Mouse (Mus musculus) gastrocnemius, postnatal 25 days (tissue): ENCODE measurements around the gene Rhbdd2. TPM values are rescaled to one million over a fixed set of nuclear protein-coding genes. Genes with fewer than 3 reads are reported as not detected.

Source experiments
- DNase-seq: peaks from one replicate; pipeline ENCODE4 v3.0.0; 2022
- total RNA-seq, 2 experiments: library from RNA; stranded (reverse); gene quantifications; 1 replicate in 1 of 2; 2 replicates in 1 of 2; pipeline ENCODE4 v1.2.3; 2021

Gene Rhbdd2
- total RNA-seq, 2 experiments from 2014 or later: 9.9 to 11.8 TPM

DNA sequence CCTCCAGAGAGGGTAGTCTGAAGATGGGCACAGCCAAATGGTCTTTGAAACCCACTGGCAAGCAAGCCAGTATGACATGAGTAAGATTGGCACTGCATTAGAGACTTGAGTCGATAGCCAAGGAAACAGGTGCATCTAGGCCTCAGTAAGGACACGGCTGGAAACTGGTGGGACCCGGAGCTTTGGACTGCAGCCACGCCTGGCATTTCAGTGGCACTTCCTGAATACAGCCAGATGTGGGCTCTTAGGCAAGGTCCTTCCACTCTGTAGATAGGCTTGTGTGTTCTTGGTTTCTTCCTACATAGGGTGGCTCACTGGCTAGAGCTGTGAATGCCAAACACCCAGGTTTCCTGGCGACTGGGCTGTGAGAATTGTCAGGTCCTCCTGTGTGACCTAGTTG is 12.9 kb downstream of the Rhbdd2 start:
- no peak for DNase-seq

DNA sequence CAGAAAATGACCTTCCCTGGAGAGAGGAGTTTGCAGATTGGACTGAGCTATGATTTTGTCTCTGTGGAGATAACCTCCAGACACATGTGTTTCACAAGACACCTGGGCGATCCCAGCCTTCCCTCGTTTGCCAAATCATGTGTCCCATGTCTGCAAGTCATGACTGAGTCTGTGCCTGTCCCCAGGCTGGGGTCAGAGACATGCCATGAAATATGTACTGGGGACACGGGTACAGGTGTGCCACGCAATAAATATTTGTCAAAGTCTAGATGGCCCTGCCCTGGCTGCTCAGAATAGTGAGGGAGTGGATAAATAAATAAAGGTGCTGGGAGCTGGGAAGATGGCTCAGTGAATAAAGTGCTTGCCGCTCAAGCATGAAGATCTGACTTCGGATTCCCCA is 13.6 kb downstream of the Rhbdd2 start:
- no peak for DNase-seq

DNA sequence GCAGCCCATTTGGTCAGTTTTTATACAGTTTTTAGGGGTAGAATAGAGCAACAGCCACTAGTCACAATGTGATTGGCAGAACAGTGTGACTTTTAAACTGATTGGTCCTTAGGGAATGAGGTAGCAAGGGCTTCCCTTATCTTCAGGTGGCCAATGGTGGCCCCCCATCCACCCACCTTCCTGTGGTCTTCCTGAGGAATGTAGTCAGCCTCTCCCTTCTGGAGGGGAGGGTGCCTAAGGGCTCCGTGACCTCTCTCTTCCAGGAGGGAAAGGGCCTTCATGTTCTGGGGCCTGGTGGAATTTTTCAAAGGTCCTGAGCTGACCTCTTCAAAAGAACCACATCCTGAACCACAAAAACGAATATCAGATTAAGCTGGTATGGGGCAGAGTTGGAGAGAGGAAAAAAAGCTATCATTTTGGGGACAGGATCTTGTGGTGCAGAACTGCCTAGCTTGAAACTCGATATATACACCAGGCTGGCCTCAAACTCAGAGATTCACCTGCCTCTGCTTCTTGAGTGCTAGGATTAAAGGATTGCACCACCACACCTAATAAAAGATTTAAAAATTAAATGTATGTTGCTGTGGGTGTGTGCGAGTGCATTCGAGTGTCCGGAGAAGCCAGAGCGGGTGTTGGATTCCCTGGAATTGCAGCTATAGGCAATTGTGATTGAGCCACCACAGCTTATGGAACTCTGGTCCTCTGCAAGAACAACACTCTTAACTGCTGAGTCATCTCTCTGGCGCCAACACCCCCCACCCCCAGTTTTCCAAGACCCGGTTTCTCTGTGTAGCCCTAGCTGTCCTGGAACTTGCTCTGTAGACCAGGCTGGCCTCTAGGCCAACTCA is 16.3 kb downstream of the Rhbdd2 start:
- DNase-seq: no peak

DNA sequence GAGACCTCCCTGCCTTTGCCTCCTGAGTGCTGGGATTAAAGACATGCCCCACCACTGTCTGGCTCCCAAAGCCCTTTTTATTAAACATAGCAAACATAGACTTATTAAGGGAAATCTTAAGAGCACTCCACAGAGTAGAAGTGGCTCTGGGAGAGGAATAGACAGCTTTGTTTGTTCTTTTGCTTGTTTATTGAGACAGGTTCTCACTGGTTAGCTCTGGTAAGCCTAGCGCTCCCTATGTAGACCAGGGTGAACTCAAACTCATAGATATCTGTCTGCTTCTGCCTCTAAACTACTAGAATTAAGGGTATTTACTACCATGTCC is 16.9 kb downstream of the Rhbdd2 start:
- DNase-seq: no peak

DNA sequence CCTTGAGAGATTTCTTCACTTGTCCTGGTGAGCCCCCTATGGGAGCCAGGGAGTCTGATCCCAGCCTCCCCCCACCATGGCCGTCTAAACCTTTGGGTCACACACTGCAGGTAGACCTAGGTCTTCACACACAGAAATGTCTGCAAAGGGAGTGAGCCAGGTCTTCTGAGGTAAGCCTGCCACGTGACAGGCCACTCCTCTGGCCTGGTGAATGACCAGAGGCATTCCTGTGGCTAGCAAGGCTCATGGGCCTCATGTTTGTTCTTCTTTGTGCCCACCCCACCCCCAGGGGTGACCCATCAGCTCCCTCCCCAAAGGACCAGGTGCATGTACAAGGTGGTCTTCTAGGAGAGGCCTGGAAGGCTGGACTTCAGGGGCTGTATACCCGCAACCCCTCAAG is 19.1 kb downstream of the Rhbdd2 start:
- DNase-seq: no peak

DNA sequence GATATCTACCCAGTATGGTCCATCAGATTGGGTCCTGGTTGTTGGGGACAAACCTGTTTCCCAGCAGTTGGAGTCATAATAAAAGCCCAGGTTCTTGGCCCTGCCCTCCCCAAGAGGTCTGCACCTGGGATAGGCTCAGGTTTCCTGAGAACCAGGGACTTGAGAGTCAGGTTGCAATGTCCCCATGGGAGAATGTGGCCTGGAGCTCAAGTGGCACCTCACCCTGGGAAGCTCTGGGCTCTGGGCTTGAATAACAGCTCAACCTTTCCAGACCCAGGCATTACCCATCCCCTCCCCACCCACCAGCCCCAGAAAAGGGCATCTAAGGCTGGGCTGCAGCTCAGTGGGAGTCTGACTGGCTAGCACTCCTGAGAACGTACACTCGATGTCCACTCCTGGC is 20.8 kb downstream of the Rhbdd2 start:
- peak; percentile 48 for DNase-seq

DNA sequence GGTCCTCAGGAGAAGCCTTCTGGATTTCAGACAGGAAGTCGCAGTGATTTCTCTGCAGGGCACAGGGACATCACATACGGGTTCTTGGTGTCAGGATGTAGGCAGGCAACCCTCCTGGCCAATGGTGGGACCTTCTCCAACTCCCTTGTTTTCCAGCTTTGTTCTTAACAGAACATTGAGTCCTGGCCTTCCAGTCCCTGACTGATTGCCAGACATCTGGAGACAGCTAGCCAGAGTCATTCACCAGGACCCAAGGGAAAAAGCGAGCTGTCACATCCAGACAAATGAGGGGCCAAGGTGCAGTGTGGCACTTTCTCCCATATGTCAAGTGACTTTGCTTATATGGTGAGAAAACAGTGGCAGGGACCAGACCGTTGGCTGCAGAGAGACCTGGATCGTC is 23.6 kb downstream of the Rhbdd2 start:
- DNase-seq: no peak

DNA sequence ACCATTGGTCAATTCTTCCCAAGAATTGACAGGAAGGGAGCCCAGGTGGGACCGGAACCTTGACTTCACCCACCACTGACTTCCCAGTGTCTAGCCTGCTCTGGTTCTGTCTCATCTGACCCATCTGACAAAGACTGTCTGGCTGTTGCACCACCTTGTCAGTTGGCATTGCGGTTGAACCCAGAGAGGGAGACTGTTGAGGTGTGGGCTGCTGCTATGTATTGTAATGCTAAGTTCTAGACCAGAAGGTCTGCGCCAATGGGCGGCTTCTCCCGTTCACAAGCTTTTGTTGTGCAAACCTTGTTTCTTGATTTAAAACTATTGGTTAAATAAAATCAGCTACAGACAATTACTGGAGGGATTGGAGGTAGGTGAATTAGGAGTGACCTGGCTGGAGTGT is 24.7 kb downstream of the Rhbdd2 start:
- DNase-seq: no peak

DNA sequence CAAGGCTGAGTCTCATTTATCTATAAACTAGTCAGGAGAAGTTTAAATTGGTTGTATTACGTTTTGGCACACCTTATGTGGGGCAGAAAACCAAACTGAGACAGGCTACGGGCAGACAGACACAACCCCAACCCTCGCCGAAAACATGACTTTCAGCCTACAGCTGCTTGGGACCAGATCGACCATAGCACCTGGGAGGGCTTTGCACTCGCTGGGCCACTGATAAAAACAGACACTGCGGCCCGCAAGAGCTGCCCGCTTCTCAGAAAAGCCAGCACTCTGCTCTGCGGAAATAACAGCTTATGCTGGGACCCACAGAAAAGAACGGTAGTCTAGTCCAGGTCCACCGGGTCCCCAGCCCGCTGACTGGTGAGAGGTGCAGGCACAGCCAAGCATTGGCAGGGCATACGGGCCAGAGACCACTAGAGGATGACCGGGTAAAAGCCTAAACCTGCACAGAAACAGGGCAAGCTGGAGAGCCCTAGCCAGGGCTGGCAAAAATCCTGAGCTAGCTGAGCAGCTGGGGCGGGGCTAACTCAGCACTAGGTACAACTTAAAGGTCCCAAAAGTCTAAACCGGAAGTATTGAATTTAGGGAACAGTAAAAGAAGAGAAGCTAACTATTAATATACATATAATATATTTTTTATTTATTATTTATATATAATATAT is 25.4 kb downstream of the Rhbdd2 start:
- DNase-seq: no peak

DNA sequence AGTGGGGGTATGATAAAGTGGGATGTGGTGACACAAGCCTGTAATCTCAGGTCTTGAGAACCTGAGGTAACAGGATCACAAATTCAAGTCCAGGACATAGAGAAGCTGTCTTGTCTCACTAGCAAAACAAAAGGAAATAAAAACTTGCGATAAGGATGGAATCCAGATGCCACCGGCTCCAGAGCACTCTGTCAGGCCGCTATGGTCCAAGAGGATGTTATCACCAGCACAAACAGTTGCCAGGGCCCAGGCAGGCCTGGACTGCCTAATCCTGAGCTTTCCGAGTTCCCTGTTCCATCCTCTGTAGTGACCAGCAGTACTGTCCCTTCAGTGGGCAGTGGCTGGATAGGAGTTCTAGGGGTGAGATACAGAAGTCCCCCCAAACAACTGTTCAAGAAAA is 27.5 kb downstream of the Rhbdd2 start:
- no peak for DNase-seq

DNA sequence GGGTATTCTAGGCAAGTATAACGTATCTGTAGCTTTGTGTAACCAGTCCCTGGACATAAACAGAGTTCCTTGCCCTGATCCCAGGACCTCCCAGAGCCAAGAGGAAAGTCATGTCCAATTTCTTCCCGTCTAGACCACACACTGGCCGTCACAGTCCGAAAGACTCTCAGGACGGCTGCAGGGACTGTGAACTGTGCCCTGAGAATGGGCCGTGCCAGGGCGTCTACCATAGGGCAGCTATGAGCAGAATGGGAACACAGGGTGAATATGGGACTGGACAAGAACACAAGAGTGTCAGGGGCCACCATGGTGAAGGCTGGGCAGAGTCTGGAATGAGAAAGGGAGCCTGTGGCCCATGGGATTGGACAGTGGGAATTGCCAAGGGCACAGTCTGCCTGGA is 28.1 kb downstream of the Rhbdd2 start:
- no peak for DNase-seq

DNA sequence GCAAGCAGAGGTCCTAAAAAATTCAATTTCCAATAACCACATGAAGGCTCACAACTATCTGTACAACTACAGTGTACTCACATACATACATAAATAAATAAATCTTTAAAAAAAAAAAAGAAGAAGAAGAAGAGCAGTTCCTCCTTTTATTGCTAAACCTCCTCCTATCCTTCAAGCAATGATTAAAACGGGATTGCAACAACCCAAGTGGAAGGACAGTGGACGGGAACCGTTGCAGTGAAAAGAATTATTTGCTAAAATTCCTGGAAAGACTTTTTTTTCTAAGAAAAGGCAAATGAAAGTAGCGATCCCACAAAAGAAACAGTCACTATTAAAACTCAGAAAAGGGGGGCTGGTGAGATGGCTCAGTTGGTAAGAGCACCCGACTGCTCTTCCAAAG is 34.5 kb downstream of the Rhbdd2 start:
- DNase-seq: no peak

DNA sequence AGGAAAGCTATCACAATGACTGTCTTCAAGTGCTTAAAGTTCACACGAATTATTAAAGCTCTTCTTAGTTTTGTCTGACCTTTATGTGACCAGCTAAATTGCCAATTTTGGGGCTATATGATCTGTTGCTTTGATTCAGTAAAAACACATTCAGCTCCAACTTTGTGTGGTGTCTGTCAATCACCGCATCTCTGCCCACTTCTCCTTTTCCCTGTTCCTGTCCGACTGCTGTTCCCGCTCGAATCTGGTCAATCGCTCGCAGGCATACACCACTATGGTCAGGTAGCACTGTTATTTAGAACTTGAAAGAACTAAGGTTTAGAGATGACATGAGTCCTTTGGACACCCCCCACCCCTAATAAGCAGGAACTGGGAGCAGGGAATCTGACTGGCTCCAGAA is 35.7 kb downstream of the Rhbdd2 start:
- no peak for DNase-seq

DNA sequence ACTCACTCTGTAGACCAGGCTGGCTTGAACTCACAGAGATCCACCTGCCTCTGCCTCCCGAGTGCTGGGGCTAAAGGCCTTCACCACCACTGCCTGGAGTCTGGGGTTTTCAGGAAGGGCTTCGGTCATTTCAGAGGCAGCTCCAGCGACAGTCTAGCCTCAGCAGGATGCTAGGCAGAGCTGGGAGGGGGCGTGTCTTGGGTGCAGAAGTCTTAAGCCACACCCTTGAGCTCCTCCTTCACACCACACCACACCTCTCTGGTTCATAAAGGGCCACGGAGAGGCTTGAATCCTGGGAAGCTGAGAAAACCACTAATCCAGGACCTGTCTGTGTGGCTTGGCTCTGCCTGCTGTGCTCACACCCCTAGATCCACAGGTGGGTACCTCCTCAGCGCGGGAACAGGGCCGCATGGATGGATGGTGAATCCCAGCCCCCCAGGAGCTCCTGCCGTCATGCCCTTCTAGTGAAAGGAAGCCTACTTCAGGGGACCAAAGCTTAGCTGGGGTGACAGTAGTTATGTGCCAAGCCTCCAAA is 37.4 kb downstream of the Rhbdd2 start, which contains the start of gene Por:
TSS of gene Por (plus strand) at position 293 of the 535 bp plus-strand sequence.
- no peak for DNase-seq

DNA sequence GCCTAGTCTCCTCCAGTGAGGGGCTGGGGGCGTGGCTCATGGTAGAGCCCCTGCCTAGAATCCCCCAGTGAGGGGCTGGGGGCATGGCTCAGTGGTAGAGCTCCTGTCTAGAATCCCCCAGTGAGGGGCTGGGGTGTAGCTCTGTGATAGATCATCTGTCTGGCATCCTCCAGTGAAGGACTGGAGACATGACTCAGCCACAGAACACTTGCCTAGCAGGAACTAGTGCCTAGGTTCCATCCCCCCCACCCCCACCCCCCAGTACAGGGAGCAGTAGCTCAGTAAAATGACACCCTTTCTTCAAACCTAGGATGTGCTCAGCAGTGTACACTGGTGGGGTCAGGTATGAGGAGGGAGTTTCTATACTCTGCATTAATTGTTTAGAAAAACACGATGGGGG is 38.5 kb downstream of the Rhbdd2 start:
- no peak for DNase-seq

DNA sequence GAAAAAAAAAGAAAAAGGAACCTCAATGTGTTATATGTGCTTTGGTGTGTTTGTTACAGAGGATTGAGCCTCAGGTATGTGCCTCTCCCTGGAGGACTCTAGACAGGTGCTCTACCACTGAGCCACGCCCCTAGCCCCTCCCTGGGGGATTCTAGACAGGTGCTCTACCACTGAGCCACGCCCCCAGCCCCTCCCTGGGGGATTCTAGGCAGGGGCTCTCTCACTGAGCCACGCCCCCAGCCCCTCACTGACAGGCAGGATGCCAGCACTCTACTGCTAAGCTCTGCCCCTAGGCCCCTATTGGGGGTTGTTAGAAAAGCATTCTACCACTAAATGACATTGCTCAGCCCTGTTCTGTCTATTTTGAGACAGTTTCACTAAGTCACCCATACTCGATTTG is 40.1 kb downstream of the Rhbdd2 start:
- no peak for DNase-seq

DNA sequence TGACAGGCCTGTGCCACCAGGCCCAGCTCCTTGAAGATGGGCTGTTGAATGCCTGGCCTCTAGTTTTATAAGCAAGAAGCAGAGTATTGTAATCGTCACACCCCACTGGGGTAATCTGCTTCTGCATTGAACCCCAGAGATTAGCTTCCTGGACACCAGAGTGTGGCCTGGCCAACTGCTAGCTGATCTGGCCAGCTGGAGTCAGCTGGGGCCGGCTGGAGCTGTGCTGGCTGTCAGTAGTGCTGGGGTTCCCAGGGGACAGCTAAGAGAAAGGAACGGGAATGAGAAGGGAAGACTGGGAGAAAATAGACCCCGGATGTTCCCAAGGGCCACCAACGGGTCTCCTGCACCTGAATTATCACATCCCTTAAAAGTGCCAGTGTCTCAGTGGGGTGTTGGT is 40.6 kb downstream of the Rhbdd2 start:
- DNase-seq: peak; percentile 37

DNA sequence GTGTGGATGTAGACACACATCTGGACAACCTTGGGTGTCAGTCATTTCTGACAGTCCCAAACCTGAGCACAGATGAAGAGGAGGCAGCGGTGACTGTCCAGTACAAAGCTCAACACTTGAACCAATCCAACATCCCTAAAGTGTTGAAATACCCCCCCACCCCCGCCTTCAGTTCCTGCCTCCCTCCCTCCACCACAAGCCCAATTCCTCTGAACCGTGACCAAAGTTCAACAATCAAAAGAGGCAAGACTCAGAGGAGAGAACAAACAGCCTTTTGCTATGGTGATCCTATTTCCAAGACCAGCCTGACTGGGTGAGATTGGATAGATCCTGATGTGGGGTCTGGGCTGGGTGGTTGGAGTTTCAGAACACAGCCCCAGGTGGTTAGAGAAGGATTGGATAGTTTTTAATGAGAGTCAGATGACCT is 41.9 kb downstream of the Rhbdd2 start:
- DNase-seq: no peak

DNA sequence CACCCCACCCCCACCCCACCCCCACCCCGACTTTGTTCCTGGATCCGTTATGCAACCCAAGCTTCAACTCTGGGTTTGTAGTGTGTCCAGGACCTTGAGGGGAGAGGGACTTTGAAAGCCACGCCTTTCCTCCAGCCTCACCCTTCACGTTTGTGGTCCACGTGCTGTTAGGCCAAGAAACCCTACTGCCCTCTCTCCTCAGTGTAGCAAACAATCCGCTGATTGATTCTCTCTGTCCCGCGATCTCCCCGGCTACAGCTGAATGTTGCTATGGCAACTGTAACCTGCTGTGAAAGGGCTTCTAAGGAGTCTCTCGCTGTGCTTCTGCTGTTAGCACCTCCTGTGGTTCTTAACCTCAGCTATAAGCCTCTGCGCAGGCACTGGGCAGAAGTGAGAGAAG is 42.4 kb downstream of the Rhbdd2 start:
- peak; percentile 64 for DNase-seq

DNA sequence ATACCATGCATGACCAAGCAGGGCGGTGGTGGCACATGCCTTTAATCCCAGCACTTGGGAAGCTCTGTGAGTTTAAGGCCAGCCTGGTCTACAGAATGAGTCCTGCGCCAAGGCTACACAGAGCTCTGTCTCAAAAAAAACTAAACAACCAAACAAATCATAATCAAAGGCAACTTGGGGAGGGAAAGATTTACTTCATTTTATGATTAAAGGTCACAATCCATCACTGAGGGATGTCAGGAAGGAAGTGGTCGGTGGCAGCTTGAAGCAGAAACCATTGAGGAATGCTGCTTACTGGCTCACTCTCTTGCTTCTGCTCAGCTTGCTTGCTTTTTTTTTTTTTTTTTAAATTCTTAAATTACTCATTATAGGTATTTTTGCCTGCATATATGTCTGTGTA is 44.3 kb downstream of the Rhbdd2 start:
- DNase-seq: no peak

DNA sequence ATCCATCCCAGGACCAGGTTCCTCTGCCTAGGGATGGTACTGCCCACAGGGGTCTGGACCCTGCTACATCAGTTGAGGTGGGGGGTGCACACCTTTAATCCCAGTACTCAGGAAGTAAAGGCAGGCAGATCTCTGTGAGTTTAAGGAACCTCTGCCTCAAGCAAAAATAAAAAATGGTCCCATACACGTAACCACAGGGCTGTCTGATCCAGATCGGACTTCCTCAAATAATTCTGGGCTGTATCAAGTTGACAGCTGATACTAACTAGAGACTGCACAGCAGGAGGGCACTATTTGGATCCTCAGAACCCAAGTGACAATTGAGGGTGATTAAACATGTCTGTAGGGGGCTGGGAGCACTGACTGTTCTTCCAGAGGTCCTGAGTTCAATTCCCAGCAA is 44.8 kb downstream of the Rhbdd2 start:
- DNase-seq: no peak

DNA sequence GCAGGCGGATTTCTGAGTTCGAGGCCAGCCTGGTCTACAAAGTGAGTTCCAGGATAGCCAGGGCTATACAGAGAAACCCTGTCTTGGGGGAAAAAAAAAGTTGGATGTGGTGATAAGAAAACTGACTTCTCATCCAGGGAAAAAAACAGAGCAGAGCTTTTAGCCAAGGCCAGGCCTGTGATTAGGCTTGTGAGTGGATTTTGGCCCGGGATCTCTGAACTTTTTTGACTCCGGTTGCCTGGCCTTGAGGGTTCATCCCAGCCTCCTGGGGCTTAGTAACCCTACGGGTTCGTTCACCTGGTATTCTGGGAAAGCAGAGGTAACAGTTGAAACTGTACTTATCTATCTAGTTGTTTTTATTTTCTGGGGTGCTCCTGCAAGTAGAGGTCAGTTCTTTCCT is 46.1 kb downstream of the Rhbdd2 start:
- DNase-seq: no peak

DNA sequence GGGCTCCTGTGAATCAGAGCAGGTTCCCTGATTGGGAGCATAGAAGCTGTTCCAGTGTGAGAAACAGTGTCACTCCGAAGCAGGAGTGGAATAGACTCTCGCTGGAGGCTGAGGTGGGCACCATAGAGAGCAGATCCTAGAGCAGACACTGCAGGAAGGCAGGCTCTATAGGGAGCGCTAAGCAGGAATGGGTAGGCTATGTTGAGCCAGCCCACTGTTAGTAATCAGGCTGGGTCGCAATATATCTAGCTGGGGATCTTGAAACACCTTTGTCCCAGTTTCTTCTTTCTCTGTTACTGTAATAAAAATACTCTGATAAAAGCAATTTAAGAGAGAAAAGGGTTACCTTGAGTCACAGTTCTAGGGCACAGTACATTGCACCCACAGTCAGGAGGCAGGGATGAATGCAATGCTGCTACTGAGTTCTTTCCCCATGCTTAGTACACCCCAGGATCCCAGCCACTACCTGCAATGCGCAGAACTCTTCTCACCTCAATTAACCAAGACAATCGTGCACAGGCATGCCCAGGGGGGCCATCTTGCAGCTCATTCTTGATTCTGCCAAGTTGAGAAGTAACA is 48.6 kb downstream of the Rhbdd2 start:
- DNase-seq: no peak
